Mouse (Mus musculus): ENCODE data around the gene Pitpnm2. TPM values are rescaled to one million over a fixed set of nuclear protein-coding genes. Genes with fewer than 3 reads are reported as not detected.

Gene Pitpnm2
- polyA plus RNA-seq, 1 experiment from 2014 or later, result 9.8 TPM

- Histone ChIP-seq H3K36me3 (ENCODE audit: insufficient read depth) (no peaks in the 10 kb centered on the region), H3K4me1 (ENCODE audit: insufficient read depth) (no peaks in the 10 kb centered on the region), H3K9ac (no peak overlapping the region), H3K27me3 (ENCODE audit: insufficient read depth, low read length) (no peaks in the 10 kb centered on the region), H3K4me3 (ENCODE audit: low read depth, low read length) (no peak overlapping the region), H3K4me2 (no peak overlapping the region), H3K27ac (ENCODE audit: low read depth) (no peak overlapping the region), H3K9me3 (ENCODE audit: low read depth, low read length) (no peaks in the 10 kb centered on the region)
- DNase-seq, result no peak
- no peak for TF ChIP-seq CTCF (IDR thresholded peaks at IDR 0.05; ENCODE audit: low read depth)
- WGBS, result 75% methylated on average over 4 of the region's 4 CpGs
- no peak for ATAC-seq (ENCODE audit: insufficient read depth)
Observed at GRCm38 (mm10) chr5:124086876-124087275, 162.7 kb downstream of the Pitpnm2 start.

- H3K4me1 ChIP-seq (ENCODE audit: insufficient read depth), result no peaks in the 10 kb centered on the region
- no peak overlapping the region for H3K4me3 ChIP-seq (ENCODE audit: low read depth, low read length)
- H3K27ac ChIP-seq (ENCODE audit: low read depth), result no peak overlapping the region
- no peak for DNase-seq
- TF ChIP-seq CTCF (IDR thresholded peaks at IDR 0.05; ENCODE audit: low read depth), result no peak
- no peaks in the 10 kb centered on the region for H3K27me3 ChIP-seq (ENCODE audit: insufficient read depth, low read length)
- H3K9ac ChIP-seq, result no peak overlapping the region
- ATAC-seq (ENCODE audit: insufficient read depth), result no peak
- H3K36me3 ChIP-seq (ENCODE audit: insufficient read depth), result no peaks in the 10 kb centered on the region
- no peak overlapping the region for H3K4me2 ChIP-seq
- 70% methylated on average over 3 of the region's 3 CpGs for WGBS
- no peaks in the 10 kb centered on the region for H3K9me3 ChIP-seq (ENCODE audit: low read depth, low read length)
Observed at GRCm38 (mm10) chr5:124085513-124085912, 164.0 kb downstream of the Pitpnm2 start.

- peak; percentile 90 for DNase-seq
- no peak overlapping the region for H3K9ac ChIP-seq
- peak; percentile 99 for TF ChIP-seq CTCF (IDR thresholded peaks at IDR 0.05; ENCODE audit: low read depth)
- H3K27me3 ChIP-seq (ENCODE audit: insufficient read depth, low read length), result no peaks in the 10 kb centered on the region
- no peak overlapping the region for H3K4me2 ChIP-seq
- H3K4me3 ChIP-seq (ENCODE audit: low read depth, low read length), result no peak overlapping the region
- no peaks in the 10 kb centered on the region for H3K9me3 ChIP-seq (ENCODE audit: low read depth, low read length)
- no peaks in the 10 kb centered on the region for H3K36me3 ChIP-seq (ENCODE audit: insufficient read depth)
- no peak overlapping the region for H3K27ac ChIP-seq (ENCODE audit: low read depth)
- peak; percentile 50; the same call in 1 of the 2 replicates for ATAC-seq (ENCODE audit: insufficient read depth)
- WGBS, result 36% methylated on average over 11 of the region's 11 CpGs
- H3K4me1 ChIP-seq (ENCODE audit: insufficient read depth), result no peaks in the 10 kb centered on the region
Observed at GRCm38 (mm10) chr5:124084588-124085173, 164.9 kb downstream of the Pitpnm2 start.

- no peak overlapping the region for H3K4me3 ChIP-seq (ENCODE audit: low read depth, low read length)
- no peak overlapping the region for H3K4me2 ChIP-seq
- no peak overlapping the region for H3K9ac ChIP-seq
- WGBS, result 77% methylated on average over 14 of the region's 14 CpGs
- no peaks in the 10 kb centered on the region for H3K36me3 ChIP-seq (ENCODE audit: insufficient read depth)
- no peak for DNase-seq
- no peaks in the 10 kb centered on the region for H3K27me3 ChIP-seq (ENCODE audit: insufficient read depth, low read length)
- no peak overlapping the region for H3K27ac ChIP-seq (ENCODE audit: low read depth)
- H3K4me1 ChIP-seq (ENCODE audit: insufficient read depth), result no peaks in the 10 kb centered on the region
- TF ChIP-seq CTCF (IDR thresholded peaks at IDR 0.05; ENCODE audit: low read depth), result no peak
- ATAC-seq (ENCODE audit: insufficient read depth), result no peak
- H3K9me3 ChIP-seq (ENCODE audit: low read depth, low read length), result no peaks in the 10 kb centered on the region
Observed at GRCm38 (mm10) chr5:124083850-124084587, 165.5 kb downstream of the Pitpnm2 start.

GRCm38 (mm10) chr5:124082941-124083688 is 166.4 kb downstream of the Pitpnm2 start:
- Histone ChIP-seq H3K9me3 (ENCODE audit: low read depth, low read length) (no peaks in the 10 kb centered on the region), H3K4me1 (ENCODE audit: insufficient read depth) (no peaks in the 10 kb centered on the region), H3K4me2 (no peak overlapping the region), H3K27ac (ENCODE audit: low read depth) (no peak overlapping the region), H3K4me3 (ENCODE audit: low read depth, low read length) (no peak overlapping the region), H3K27me3 (ENCODE audit: insufficient read depth, low read length) (no peaks in the 10 kb centered on the region), H3K36me3 (ENCODE audit: insufficient read depth) (no peaks in the 10 kb centered on the region), H3K9ac (no peak overlapping the region)
- TF ChIP-seq CTCF (IDR thresholded peaks at IDR 0.05; ENCODE audit: low read depth), result no peak
- no peak for DNase-seq
- no peak for ATAC-seq (ENCODE audit: insufficient read depth)
- WGBS, result 85% methylated on average over 17 of the region's 17 CpGs

GRCm38 (mm10) chr5:124082447-124082846 is 167.1 kb downstream of the Pitpnm2 start:
- WGBS, result 59% methylated on average over 10 of the region's 10 CpGs
- Histone ChIP-seq H3K9ac (no peak overlapping the region), H3K27me3 (ENCODE audit: insufficient read depth, low read length) (no peaks in the 10 kb centered on the region), H3K4me1 (ENCODE audit: insufficient read depth) (no peaks in the 10 kb centered on the region), H3K4me2 (no peak overlapping the region), H3K4me3 (ENCODE audit: low read depth, low read length) (no peak overlapping the region), H3K27ac (ENCODE audit: low read depth) (no peak overlapping the region), H3K9me3 (ENCODE audit: low read depth, low read length) (no peaks in the 10 kb centered on the region), H3K36me3 (ENCODE audit: insufficient read depth) (no peaks in the 10 kb centered on the region)
- DNase-seq, result no peak
- ATAC-seq (ENCODE audit: insufficient read depth), result peak; percentile 30; the same call in 1 of the 2 replicates
- peak; percentile 53 for TF ChIP-seq CTCF (IDR thresholded peaks at IDR 0.05; ENCODE audit: low read depth)

GRCm38 (mm10) chr5:124079880-124080279 is 169.7 kb downstream of the Pitpnm2 start:
- Histone ChIP-seq H3K9me3 (ENCODE audit: low read depth, low read length) (no peaks in the 10 kb centered on the region), H3K4me2 (no peak overlapping the region), H3K4me3 (ENCODE audit: low read depth, low read length) (no peak overlapping the region), H3K4me1 (ENCODE audit: insufficient read depth) (no peaks in the 10 kb centered on the region; the same call in 1 of the 2 replicates), H3K27ac (ENCODE audit: low read depth) (no peak overlapping the region), H3K27me3 (ENCODE audit: insufficient read depth, low read length) (no peaks in the 10 kb centered on the region), H3K36me3 (ENCODE audit: insufficient read depth) (no peaks in the 10 kb centered on the region), H3K9ac (no peak overlapping the region)
- no peak for DNase-seq
- WGBS, result 92% methylated on average over 17 of the region's 17 CpGs
- no peak for TF ChIP-seq CTCF (IDR thresholded peaks at IDR 0.05; ENCODE audit: low read depth)
- ATAC-seq (ENCODE audit: insufficient read depth), result no peak
